In the genomic region with DNA sequence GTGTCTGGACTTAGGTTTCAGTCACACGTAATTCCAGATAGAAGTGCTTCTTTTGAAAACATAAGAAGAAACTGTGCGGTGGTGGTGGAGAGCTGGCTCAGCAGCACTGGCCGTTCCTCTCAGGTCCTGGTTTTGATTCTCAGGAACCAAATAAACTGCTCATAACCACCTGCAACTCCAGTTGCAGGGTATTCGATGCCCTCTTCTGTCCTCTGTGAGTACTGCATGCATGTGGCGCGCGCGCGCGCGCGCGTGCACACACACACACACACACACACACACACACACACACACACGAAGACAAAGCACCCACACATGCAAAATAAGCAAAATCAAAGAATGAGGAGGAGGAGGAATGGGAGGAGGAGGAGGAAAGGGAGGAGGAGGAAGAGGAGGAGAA, we compare ENCODE assay signal across 19 mouse cellular contexts. TPM values are rescaled to one million over a fixed set of nuclear protein-coding genes. Genes with fewer than 3 reads are reported as not detected.
DNase-seq lines count a peak whose midpoint lies in the region; ATAC-seq and TF ChIP-seq lines count a peak whose summit lies in the region.
"Had no signal": no experiment of that assay in that cellular context is flagged by ENCODE, and none has a peak within 500 bp of the region (broad histone marks: within the 10 kb centered on the region; RNA-seq: fewer than 3 reads in every experiment).

No protein-coding gene starts in this region.

- TF ChIP-seq EP300 in heart, adult 2 months (IDR thresholded peaks at IDR 0.05; ENCODE audit: insufficient read depth, low read depth, low read length), result no peak
- TF ChIP-seq EP300 in liver, embryonic 14.5 days (IDR thresholded peaks at IDR 0.05; ENCODE audit: low read depth), result no peak
- TF ChIP-seq EP300 in lung, postnatal 0 days (IDR thresholded peaks at IDR 0.05), result no peak

- 28% methylated on average over 14 of the region's 14 CpGs for WGBS in heart, adult 2 months
- WGBS in liver, embryonic 14.5 days (ENCODE audit: insufficient replicate concordance), result 38% methylated on average over 14 of the region's 14 CpGs
- WGBS in liver, embryonic 11.5 days, result 35% methylated on average over 14 of the region's 14 CpGs
- WGBS in lung, postnatal 0 days, result 57% methylated on average over 14 of the region's 14 CpGs

- H3K9me3 ChIP-seq in liver, embryonic 14.5 days (ENCODE audit: control insufficient read depth, low read length), result no peaks in the 10 kb centered on the region
- no peaks in the 10 kb centered on the region for H3K9me3 ChIP-seq in liver, embryonic 11.5 days (ENCODE audit: control insufficient read depth, low read length)
- H3K9me3 ChIP-seq in E14TG2a.4 (ENCODE audit: low read length), result peaks cover 8% of the 10 kb centered on the region; the same call in 1 of the 2 replicates
- H3K9me3 ChIP-seq in lung, postnatal 0 days (ENCODE audit: low read length), result no peaks in the 10 kb centered on the region
- H3K9me3 ChIP-seq: heart, embryonic 13.5 days had no signal

- TF ChIP-seq POLR2A in heart, adult 2 months (IDR thresholded peaks at IDR 0.05; ENCODE audit: insufficient read depth, low read depth, low read length), result no peak

- no peaks in the 10 kb centered on the region for H3K36me3 ChIP-seq in heart, adult 2 months (ENCODE audit: control insufficient read depth, insufficient read depth, low read length)
- no peaks in the 10 kb centered on the region for H3K36me3 ChIP-seq in liver, embryonic 14.5 days (replicated peaks; ENCODE audit: control insufficient read depth, insufficient read depth, low read depth)
- H3K36me3 ChIP-seq in liver, embryonic 11.5 days (ENCODE audit: control insufficient read depth, insufficient read depth, low read length), result no peaks in the 10 kb centered on the region
- H3K36me3 ChIP-seq in E14TG2a.4 (ENCODE audit: insufficient read depth, low read length), result no peaks in the 10 kb centered on the region
- no peaks in the 10 kb centered on the region for H3K36me3 ChIP-seq in lung, postnatal 0 days (ENCODE audit: insufficient read depth, low read length)
- H3K36me3 ChIP-seq: heart, embryonic 13.5 days had no signal

- no peak for TF ChIP-seq CTCF in heart, adult 2 months (IDR thresholded peaks at IDR 0.05)
- TF ChIP-seq CTCF in liver, embryonic 14.5 days (IDR thresholded peaks at IDR 0.05; ENCODE audit: low read depth), result peak; percentile 37
- peak; percentile 11; the same call in 1 of the 2 replicates for TF ChIP-seq CTCF in E14TG2a.4 (conservative IDR thresholded peaks at IDR 0.05; ENCODE audit: low read length)
- TF ChIP-seq CTCF in lung, postnatal 0 days (IDR thresholded peaks at IDR 0.05), result peak; percentile 60

- H3K9ac ChIP-seq in heart, adult 2 months (ENCODE audit: low read depth, low read length), result no peak overlapping the region
- no peak overlapping the region for H3K9ac ChIP-seq in liver, embryonic 14.5 days (replicated peaks)
- no peak overlapping the region for H3K9ac ChIP-seq in liver, embryonic 11.5 days (ENCODE audit: low read depth, low read length)
- H3K9ac ChIP-seq in lung, postnatal 0 days (replicated peaks; ENCODE audit: low read depth), result no peak overlapping the region
- H3K9ac ChIP-seq: forebrain, postnatal 0 days; heart, embryonic 13.5 days; hindbrain, embryonic 14.5 days had no signal

- H3K4me1 ChIP-seq in heart, adult 2 months (ENCODE audit: control insufficient read depth, insufficient read depth, low read length), result no peaks in the 10 kb centered on the region
- 0 out of 4 replicates have a peak, but pooled peaks cover 0 to 2% of the 10 kb centered on the region in 2 experiments for H3K4me1 ChIP-seq in liver, embryonic 14.5 days (replicated peaks; ENCODE audit: control insufficient read depth in 2 of 2, insufficient read depth in 2 of 2, low read length in 1 of 2)
- no peaks in the 10 kb centered on the region for H3K4me1 ChIP-seq in liver, embryonic 11.5 days (replicated peaks; ENCODE audit: control insufficient read depth, insufficient read depth, low read length)
- H3K4me1 ChIP-seq in E14TG2a.4 (replicated peaks; ENCODE audit: low read depth, low read length), result peaks cover 10% of the 10 kb centered on the region
- peaks cover 3% of the 10 kb centered on the region; the same call in 1 of the 2 replicates for H3K4me1 ChIP-seq in lung, postnatal 0 days (ENCODE audit: insufficient read depth, low read depth, low read length)

- H3K27ac ChIP-seq in heart, adult 2 months, result no peak overlapping the region
- no peak overlapping the region for H3K27ac ChIP-seq in liver, embryonic 14.5 days
- no peak overlapping the region for H3K27ac ChIP-seq in liver, embryonic 11.5 days (ENCODE audit: low read depth, low read length)
- no peak overlapping the region for H3K27ac ChIP-seq in lung, postnatal 0 days (ENCODE audit: low read length)
- H3K27ac ChIP-seq: heart, embryonic 13.5 days; hindbrain, embryonic 14.5 days; macrophage had no signal

- intact Hi-C loops in heart, adult 2 months (cut with DNase I), result loop anchor here (5.0 kb wide), 1 partner anchor 46 kb away; no protein-coding TSS in a partner anchor

- no peak for ATAC-seq in liver, embryonic 14.5 days (ENCODE audit: insufficient read depth)
- ATAC-seq in liver, embryonic 11.5 days (replicated peaks; ENCODE audit: low FRiP score), result no peak
- no peak for ATAC-seq in lung, postnatal 0 days
- ATAC-seq: forebrain, postnatal 0 days; midbrain, embryonic 16.5 days had no signal

- H3K79me2 ChIP-seq in heart, adult 2 months (replicated peaks; ENCODE audit: control insufficient read depth, insufficient read depth, low read length), result no peaks in the 10 kb centered on the region

- H3K4me2 ChIP-seq in liver, embryonic 14.5 days (ENCODE audit: low read depth), result no peak overlapping the region
- no peak overlapping the region for H3K4me2 ChIP-seq in liver, embryonic 11.5 days
- H3K4me2 ChIP-seq in lung, postnatal 0 days (replicated peaks; ENCODE audit: low read depth, low read length), result no peak overlapping the region
- H3K4me2 ChIP-seq: heart, embryonic 13.5 days; hindbrain, embryonic 14.5 days had no signal

- no peak overlapping the region for H3K4me3 ChIP-seq in heart, adult 2 months
- H3K4me3 ChIP-seq in liver, embryonic 14.5 days (ENCODE audit: insufficient read depth in 1 of 2, low read depth in 2 of 2, low read length in 2 of 2), result no peak overlapping the region
- no peak overlapping the region for H3K4me3 ChIP-seq in liver, embryonic 11.5 days (ENCODE audit: low read depth, low read length)
- no peak overlapping the region for H3K4me3 ChIP-seq in E14TG2a.4 (replicated peaks; ENCODE audit: low read length)
- H3K4me3 ChIP-seq in lung, postnatal 0 days (ENCODE audit: low read depth, low read length), result no peak overlapping the region
- H3K4me3 ChIP-seq: heart, embryonic 13.5 days had no signal

- peak; percentile 68 for DNase-seq in heart, adult 11 months
- no peak for DNase-seq in heart, adult 2 months
- no peak for DNase-seq in liver, embryonic 14.5 days (ENCODE audit: low read depth in 3 of 3, low spot score in 3 of 3)
- no peak for DNase-seq in liver, embryonic 11.5 days (ENCODE audit: low spot score)
- DNase-seq in lung, postnatal 0 days (ENCODE audit: low spot score), result peak; percentile 13
- no peak for DNase-seq in B cell, adult 2 months
- DNase-seq in layer of hippocampus, adult 8-10 months (ENCODE audit: low spot score in 2 of 2), result no peak
- DNase-seq: cerebellum, adult 8-10 months; embryo, embryonic 11 days; forebrain, postnatal 0 days; gastrocnemius, postnatal 14 days; kidney, postnatal 14 days had no signal

- no peaks in the 10 kb centered on the region for H3K27me3 ChIP-seq in heart, adult 2 months (ENCODE audit: control insufficient read depth, insufficient read depth, low read length)
- no peaks in the 10 kb centered on the region for H3K27me3 ChIP-seq in liver, embryonic 14.5 days (ENCODE audit: control insufficient read depth, insufficient read depth, low read length)
- H3K27me3 ChIP-seq in liver, embryonic 11.5 days (replicated peaks; ENCODE audit: control insufficient read depth, insufficient read depth, low read length), result no peaks in the 10 kb centered on the region
- H3K27me3 ChIP-seq in E14TG2a.4 (ENCODE audit: insufficient read depth, low read length), result peaks cover 11% of the 10 kb centered on the region
- no peaks in the 10 kb centered on the region for H3K27me3 ChIP-seq in lung, postnatal 0 days (replicated peaks; ENCODE audit: insufficient read depth, low read length)

RNA-seq across cellular contexts. Expression of a gene that starts 5.7 kb away (rescaled TPM):
- total RNA-seq in heart, adult 2 months (2021), result 1 to 10 TPM; 1.3 to 3.1 TPM
- polyA plus RNA-seq in heart, adult 2 months (2012; rRNA removed), result 0.29 and 1.8 TPM in 2 replicates
- 0.05 and 0.07 TPM in 2 replicates for polyA plus RNA-seq in liver, embryonic 14.5 days (2012; rRNA removed)
- 0.10 TPM in 1 of 2 replicates, not detected in the other for polyA plus RNA-seq in liver, embryonic 14.5 days (2014; fragmentation: Nextera tagmentation; extraction: Ambion mirVana)
- polyA plus RNA-seq in liver, embryonic 11.5 days (2014; fragmentation: Nextera tagmentation; extraction: Ambion mirVana), result not detected in 2 replicates
- polyA plus RNA-seq in lung, postnatal 0 days (2015; fragmentation: Nextera tagmentation; extraction: Ambion mirVana), result 8.3 and 11.8 TPM in 2 replicates
- under 1 TPM; 0.20 to 0.47 (median 0.34) TPM for total RNA-seq in layer of hippocampus, adult 8-10 months (2022)
- total RNA-seq: forebrain, postnatal 0 days; gastrocnemius, postnatal 14 days had no signal
- polyA plus RNA-seq: forebrain, postnatal 0 days; heart, embryonic 13.5 days; hindbrain, embryonic 14.5 days; macrophage; midbrain, embryonic 16.5 days; neural tube, embryonic 14.5 days; stomach, embryonic 14.5 days had no signal

Comparison
In these comparisons a context has a peak if more than half of its experiments do, and no peak if none do; other contexts are left out.
1. DNase-seq: peak in heart, adult 11 months (single experiment) and lung, postnatal 0 days (single experiment); none in heart, adult 2 months (0 of 2), liver, embryonic 14.5 days (0 of 3), liver, embryonic 11.5 days (single experiment), B cell, adult 2 months (0 of 2) and layer of hippocampus, adult 8-10 months (0 of 2).